Mouse (Mus musculus) layer of hippocampus, adult 9-10 months (tissue): Measurements from ENCODE around the gene Bdnf.
A peak's percentile ranks its signal among the peaks of the same experiment; 100 is the strongest.

Experiments used
- DNase-seq: peaks from one replicate; pipeline ENCODE4 v3.0.0; 2022; ENCODE audit warnings: low spot score

Bdnf gene

DNA sequence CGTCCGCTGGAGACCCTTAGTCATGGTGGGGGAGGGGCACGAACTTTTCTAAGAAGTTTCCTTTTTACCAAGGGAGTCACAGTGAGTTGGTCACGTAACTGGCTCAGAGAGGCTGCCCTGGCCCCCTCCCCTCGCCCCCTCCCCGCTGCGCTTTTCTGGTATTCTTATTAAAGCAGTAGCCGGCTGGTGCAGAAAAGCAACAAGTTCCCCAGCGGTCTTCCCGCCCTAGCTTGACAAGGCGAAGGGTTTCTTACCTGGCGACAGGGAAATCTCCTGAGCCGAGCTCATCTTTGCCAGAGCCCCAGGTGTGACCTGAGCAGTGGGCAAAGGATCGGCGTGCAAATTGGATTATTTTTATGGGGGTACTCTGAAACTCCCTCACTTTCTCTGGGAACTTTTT lies at the start of gene Bdnf:
Bdnf (plus strand) TSS at position 169 of the 400 bp plus-strand sequence.
- DNase-seq, result no peak

DNA sequence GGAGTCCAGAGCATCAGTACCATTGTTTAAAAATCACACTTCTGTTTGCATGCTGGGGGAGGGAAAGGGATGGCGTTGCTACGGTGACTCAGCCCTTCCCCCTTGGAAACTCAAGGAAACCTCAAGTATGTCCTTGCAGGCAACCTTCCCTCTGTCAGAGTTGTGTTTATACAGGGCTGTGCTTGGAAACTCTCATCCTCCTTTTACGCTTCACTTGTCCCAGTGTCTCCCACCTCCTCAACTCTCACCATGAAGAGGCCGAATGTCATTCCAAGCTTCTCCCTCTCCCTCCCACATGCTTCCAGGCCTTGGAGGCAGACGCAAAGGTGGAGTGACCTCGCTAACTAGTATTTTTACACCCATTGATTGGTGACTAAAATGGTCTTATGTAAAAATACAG lies 47.6 kb upstream of the Bdnf start:
- no peak for DNase-seq

DNA sequence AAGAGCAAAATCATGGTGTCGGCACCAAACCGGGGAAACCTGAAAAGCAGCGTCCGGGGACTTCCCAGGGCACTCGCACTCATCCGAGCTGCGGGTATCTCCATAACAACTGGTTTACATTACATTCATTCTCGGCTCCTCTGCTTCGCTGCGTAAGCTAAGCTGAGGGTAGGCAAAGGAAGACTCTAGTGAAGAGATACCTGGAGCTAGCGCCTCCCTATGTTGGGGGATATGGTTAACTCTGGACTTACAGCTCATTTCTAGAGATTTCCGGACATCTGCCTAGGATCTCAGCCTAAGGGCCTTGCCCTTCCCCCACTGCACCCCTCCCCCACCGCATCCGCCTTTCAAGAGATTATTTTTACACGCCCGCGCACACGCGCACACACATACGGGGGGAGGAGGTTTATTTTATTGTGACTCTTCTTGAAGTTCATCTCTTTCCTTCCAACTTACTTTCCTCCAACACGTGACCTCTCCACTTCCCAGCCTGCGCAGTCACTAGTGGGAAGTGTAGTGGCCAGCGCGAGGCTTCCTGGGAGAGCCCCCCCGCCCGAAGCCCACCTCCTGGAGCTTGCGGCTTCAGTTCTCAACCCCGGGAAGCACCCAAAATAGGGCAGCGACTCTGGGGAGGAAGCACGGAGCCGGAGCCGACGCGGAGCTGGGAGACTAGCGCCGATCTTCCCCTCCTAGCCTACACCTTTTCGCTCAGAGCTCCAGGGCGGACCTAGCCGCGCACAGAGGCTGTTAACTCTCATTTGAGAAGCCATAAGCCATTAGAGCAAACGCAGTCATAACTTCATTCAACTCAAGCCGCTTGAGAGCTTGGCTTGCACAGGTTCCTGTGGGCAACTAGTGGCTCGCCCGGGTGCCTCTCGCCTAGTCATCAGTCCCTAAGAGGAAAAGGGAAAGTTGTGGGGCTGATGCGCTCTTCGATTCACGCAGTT lies 718 bp upstream of the Bdnf start:
- no peak for DNase-seq

DNA sequence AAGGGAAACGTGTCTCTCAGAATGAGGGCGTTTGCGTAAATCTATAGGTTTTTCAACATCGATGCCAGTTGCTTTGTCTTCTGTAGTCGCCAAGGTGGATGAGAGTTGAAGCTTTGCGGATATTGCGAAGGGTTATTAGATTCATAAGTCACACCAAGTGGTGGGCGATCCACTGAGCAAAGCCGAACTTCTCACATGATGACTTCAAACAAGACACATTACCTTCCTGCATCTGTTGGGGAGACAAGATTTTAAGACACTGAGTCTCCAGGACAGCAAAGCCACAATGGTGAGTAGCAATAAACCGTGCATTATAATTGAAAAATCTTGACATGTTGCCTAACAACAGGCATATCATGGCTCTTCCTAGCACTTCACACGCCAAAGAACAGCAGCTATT lies 551 bp downstream of the Bdnf start:
- DNase-seq, result no peak

DNA sequence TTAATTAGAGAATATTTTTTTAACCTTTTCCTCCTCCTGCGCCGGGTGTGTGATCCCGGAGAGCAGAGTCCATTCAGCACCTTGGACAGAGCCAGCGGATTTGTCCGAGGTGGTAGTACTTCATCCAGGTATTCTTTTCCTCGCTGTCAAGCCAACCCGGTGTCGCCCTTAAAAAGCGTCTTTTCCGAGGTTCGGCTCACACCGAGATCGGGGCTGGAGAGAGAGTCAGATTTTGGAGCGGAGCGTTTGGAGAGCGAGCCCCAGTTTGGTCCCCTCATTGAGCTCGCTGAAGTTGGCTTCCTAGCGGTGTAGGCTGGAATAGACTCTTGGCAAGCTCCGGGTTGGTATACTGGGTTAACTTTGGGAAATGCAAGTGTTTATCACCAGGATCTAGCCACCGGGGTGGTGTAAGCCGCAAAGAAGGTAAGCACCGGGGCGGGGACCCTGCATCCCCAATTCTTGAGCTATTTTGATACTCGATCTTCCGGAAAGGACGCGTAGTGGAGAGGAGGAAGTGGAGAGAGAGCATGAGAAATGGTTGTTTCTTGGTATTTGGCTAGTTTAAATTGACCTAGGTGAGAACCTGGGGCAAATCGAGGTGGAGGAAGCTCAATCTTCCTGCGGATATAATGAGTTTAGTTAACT lies 1.6 kb downstream of the Bdnf start:
- DNase-seq, result no peak

DNA sequence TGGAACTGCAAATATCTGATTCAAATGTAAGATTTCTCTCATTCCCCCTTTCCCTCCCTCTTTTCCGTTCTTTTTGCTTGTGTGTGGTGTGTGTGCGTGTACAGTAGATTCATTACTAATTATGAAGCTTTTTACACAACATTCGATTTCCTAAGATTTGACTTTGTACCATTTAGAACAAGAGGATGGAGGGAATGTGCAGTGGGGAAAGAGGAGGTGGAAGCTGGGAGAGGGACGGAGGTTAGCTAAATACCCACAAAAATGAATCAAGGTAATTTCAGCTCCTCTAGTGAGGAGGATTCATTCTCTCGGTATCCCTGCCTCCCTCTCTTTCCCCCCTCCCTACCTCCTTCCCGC lies 2.1 kb downstream of the Bdnf start:
- no peak for DNase-seq

DNA sequence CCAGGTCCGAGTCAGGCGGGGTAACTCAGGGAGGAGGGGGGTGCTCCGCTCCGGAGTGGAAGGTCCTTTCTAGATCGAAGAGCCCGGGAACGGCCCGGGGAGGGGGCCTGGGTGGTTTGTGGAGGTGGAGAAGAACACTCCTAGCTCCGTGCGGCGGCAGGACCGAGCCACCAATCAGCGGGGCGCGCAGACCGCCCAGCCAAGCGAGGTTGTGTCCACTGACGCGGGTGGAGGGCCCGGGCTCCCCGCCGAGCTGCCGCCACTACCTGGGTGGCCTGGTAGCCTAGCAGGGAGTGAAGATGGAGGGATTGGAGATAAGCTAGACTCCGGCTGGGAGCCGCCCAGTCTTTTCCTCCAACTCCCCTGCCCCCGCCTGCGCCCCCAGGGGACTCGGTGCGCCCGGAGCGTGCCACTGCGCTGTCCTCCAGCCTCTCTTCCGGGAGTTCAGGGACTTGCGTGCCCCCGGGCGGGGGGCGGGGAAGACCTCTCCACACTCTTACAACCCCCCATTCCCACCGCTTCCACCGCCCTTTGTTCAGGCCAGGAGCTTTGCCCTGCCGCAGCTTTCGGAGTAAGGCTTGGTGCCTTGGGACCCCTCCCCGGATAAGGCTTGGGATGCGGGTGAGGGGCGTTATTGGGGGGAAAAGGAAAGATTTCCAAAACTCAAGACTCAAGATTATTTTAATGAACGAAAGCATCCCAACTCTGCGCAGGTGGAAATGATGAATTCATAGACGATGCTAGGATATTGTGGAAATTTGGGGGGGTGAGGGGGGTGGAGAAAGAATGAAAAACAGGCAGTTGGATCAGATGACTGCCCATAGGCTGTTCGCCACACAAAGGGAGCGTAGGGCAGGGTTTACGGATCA lies 3.0 kb downstream of the Bdnf start:
- no peak for DNase-seq

DNA sequence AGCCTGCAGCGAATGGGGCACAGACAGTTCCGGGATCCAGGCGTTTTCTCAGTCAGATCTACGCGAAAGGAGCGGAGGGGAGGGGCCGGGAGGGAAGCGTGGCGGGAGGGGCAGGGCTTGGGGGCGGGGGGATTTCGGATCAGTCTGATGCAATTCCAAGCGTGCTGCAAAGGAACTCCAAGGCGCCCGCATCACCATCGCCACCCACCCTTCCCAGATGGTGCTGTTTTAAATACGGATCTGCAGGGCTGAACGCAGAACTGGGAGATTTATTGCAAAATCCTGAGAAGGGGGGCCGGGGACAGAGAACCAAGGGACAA lies 3.5 kb downstream of the Bdnf start:
- DNase-seq, result no peak

DNA sequence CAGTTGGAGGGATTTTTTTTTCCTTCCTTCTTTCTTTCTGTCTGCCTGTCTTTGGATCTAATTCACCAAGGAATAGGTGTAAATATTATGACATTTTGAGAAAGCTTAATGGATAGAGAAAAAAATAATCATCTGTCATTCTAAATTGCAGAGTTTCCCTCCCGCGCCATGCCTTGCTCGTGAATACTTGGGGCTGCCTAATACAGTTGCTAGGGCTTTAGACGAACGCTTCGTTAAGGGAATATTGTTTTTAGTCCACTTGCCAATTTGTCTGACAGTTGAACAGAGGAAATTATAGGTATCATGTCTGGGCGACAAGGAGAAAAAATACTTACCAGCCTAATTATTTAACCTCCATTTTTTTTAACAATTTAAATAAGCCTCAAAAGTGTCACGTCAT lies 4.0 kb downstream of the Bdnf start:
- no peak for DNase-seq

DNA sequence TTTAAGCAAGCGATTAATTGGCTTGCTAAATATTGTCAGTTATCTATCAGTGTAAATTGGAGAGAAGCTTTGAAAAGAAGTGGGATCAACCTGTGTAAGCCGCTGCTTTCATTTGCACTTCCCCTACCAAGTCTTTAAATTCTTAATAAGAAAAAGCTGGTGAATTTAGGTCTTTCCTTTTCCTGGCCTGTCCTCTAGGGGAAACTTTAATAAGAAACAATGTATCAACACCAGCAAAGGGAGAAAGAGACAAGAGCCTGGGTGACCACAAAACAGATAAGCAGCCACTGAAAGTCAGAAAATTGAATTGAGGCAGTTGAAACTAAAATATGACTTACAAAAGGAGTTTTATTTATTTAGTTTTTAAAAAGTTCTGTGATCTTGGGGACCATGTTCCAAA lies 4.9 kb downstream of the Bdnf start:
- no peak for DNase-seq

DNA sequence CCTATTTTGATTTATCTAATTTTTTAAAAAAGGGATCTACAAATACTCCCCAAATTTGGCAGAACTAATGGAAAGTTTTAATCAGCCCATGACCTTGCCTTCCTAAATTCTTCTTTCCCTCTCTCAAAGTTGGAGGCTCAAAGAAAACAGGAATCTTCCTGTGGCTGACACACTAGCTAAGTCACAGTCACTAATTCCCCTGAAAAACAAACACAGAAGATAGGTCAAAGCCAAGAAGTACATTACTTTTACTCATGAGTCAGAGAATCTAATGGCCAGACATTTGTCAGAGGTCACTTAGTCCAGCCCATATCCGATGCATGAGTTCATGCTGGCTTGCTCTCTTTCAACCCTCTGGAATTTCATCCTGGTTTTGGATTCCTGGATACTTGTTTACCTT lies 6.6 kb downstream of the Bdnf start:
- no peak for DNase-seq

DNA sequence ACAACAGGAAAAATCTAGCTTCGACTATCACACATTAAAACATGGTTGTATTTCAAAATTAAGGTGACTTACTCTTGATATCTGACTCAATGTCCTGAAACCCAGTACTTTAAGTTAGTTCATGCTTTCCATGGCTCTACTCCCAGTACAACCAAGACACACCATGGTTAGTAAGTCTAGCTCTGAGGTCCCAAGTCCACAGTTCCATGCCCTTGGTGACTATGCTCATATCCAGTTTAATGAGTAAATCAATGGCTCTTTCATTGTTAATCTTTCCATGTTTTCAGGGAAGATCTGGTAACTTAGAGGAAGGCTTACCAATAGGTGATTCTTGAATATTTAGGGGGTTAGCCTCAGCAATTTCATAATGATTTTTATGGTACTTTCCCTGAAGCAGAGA lies 14.2 kb downstream of the Bdnf start:
- DNase-seq, result no peak

DNA sequence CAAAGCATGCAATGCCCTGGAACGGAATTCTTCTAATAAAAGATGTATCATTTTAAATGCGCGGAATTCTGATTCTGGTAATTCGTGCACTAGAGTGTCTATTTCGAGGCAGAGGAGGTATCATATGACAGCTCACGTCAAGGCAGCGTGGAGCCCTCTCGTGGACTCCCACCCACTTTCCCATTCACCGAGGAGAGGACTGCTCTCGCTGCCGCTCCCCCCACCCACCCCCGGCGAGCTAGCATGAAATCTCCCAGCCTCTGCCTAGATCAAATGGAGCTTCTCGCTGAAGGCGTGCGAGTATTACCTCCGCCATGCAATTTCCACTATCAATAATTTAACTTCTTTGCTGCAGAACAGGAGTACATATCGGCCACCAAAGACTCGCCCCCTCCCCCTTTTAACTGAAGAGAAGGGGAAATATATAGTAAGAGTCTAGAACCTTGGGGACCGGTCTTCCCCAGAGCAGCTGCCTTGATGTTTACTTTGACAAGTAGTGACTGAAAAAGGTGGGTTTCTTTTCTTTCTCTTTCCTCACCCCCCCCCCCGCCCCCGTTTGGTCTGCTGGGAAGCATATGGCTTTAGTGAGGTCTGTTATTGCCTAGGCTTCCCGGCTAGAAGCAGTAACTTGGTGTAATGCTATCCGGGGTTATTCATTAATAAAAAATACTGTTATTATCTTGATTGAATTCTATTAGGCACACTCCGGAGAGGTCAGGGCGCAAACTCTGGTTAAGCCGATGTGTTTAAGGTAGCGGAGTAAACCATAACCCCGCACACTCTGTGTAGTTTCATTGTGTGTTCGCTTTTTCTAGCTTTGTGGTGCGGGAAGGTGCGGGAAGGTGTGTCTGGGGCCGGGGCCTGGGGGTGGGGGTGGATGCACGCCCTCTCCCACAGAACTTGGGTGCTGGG lies 18.0 kb downstream of the Bdnf start:
- no peak for DNase-seq

DNA sequence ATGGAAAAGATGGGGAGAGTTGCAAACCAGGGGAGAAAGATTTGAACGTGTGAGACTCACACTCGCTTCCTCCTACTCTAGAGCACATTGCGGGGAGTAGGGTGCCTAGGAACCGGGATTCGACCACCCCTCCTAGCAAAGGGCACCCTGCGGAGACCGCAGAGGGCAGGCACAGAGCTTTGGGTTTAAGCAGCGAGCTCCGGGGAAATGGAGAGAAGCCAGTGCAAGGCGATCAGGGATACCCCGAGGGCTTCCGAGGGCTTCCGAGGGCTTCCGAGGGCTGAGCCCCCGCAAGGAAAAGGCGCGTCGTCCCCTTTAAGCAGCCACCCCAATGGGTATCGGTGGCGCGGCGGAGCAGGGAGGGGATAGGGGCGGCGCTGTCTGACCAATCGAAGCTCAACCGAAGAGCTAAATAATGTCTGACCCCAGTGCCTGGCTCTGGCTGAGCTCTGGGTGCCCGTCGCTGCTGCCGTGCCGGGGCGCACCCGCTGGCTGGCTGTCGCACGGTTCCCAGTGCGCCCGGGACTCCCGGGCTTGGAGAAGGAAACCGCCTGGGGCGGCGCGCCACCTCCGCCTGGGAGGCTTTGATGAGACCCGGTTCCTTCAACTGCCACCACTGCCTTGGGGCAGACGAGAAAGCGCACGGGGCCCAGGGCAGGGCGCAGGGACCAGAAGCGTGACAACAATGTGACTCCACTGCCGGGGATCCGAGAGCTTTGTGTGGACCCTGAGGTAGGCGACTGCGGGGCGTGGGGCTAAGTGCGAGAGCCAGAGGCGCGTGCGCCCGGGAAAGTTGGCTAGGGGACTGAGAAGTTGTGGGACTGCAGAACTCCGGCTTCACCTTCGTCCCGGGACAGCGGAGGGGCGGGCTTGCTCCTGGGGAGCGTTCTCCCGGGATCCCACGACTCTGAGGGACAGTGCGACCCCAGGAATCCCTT lies 18.9 kb downstream of the Bdnf start:
- DNase-seq, result no peak

DNA sequence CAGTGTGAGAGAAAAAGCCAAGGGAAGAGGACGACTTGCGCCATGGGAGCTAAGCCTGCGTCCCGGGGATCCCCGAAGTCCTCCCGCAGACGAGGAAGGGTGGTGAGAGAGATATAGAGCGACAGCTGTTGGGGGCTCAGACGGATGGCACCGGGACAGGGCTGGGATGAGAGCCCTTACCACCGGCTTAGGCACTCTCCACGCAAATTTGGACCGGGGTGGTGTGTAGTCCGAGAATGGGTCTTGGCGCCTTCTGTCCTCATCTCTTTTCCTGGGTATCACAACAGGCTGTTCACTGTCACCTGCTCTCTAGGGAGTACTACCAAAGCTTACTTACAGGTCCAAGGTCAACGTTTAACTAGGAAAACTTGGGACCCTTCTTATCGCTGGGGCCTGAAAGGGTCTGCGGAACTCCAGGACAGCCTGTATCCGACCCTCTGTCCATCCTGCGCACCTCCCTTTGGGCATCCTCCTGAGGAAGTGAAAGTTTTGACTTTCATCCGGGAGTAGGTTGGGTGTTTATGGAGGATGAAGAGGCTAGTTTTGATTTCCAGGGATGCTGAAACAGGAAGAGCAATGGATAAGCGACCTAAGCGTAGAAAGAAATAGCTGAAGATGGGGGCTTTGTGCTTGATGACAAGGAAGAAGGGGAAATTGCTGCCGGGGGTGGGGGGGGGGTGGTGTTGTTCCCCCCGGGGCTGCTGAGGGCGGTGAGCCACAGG lies 19.8 kb downstream of the Bdnf start:
- DNase-seq, result no peak

DNA sequence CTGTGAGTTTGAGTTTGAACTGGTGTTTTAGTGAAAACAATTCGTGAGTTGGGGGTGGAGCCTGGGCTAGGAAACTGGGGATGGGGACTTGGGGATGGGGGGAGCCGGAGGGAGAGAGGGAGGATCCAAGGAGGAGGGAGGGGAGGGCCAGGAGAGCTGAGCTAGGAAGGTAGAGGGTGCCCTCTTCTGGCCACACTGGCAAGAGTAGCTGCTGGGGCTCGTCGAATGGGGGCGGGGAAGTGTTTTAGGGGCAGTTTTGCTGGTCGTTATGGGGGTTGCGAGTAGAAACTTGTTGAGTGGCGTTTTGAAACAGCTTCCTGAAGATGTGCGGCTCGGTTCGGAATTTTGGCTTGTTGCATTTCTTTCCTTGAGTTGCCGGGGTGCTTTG lies 20.3 kb downstream of the Bdnf start:
- peak; percentile 63 for DNase-seq

DNA sequence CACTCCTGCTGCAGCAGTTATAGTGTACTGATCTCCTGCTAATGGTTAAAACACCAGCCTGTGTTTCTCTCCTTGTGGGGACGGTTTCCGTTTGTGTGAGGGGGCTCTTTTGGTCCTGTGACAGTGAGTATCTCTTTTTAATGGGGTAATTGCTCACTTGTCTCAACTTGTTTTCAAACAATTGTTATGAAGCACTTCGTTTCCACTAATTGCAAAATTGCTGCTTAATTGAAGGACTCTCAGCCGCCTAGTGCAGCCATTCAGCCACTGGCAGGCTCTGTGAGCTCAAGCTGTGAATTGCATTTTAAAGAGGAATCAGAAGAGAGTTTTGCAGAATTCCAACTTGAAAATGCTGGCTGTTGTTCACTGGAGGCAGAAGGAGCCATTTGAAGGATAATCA lies 22.7 kb downstream of the Bdnf start:
- no peak for DNase-seq

DNA sequence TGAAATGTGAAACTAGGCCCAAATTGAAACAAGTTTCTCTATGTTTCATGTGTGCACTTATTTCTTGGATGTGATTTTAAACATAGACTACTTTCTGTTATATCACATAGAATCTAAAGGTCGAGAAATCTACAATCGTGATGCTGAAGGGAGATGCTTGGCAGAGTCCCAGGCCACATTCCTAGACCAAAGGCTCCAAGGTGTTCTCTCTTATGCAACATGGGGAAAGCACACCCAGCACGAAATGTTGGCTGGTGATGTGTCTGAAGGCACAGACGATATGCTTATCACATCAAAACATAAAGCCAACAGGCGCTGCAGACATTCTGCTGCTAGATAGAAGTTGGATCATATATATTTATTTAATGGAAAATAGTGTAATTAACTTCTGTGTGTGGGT lies 25.8 kb downstream of the Bdnf start:
- DNase-seq, result no peak

DNA sequence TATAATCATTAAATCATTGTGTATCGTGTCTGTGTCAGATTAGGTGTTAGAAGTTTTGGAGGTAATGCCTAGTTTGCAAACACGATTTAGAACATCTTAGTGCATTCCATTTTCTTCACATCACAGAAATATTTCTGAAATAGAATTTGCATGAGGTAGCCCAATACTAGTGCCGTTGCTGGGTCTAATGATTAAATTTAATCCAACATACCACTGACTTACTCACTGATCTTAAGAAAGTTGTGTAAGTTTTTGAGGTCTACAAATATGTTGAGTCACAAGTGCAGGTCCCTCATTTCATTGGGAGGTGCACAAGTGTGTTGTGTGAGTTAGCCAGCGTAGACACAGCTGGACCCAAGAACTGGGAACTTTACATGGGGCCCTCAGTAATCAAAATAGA lies 29.1 kb downstream of the Bdnf start:
- DNase-seq, result no peak

DNA sequence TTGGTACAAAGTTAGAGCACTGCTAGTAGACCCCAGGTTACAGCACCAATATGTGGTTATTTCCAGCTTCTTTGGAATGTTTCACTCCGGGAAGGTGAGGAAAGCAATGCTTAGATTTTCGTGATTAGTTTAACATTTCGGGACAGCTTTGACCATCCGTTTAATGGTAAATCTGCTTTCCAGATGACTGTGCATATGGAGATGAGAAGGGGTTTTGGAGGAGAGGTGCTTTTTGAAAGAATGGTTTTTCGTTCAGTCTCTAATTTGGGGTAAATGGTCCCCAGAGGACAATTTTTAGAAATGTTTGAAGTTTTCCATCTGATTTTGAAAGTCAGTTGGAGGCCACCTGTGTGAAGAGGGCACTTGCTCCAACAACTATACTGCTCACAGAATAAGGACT lies 29.6 kb downstream of the Bdnf start:
- DNase-seq, result no peak
